Mouse (Mus musculus): ENCODE data around the gene Nav1. TPM values are rescaled to one million over a fixed set of nuclear protein-coding genes. Genes with fewer than 3 reads are reported as not detected.

The Nav1 gene
- total RNA-seq, 2 experiments from 2014 or later = 60.3 to 71.2 TPM

- no peak for DNase-seq (ENCODE audit: low spot score in 2 of 2)
- no peak for TF ChIP-seq CTCF (conservative IDR thresholded peaks at IDR 0.05)
- no peak overlapping the region for H3K4me3 ChIP-seq
- no peak overlapping the region for H3K27ac ChIP-seq
Observed at GRCm38 (mm10) chr1:135532383-135532782, 74.7 kb downstream of the Nav1 start.

GRCm38 (mm10) chr1:135531981-135532380 lies 75.1 kb downstream of the Nav1 start:
- DNase-seq (ENCODE audit: low spot score in 2 of 2) = no peak
- H3K4me3 ChIP-seq = no peak overlapping the region
- TF ChIP-seq CTCF (conservative IDR thresholded peaks at IDR 0.05) = no peak
- no peak overlapping the region for H3K27ac ChIP-seq

- no peak for DNase-seq (ENCODE audit: low spot score in 2 of 2)
- TF ChIP-seq CTCF (conservative IDR thresholded peaks at IDR 0.05) = no peak
- Histone ChIP-seq H3K4me3 (no peak overlapping the region), H3K27ac (peak overlapping the region; percentile 46; the same call in 1 of the 2 replicates)
Observed at GRCm38 (mm10) chr1:135531081-135531480, 76.0 kb downstream of the Nav1 start.

GRCm38 (mm10) chr1:135524518-135524860 lies 82.6 kb downstream of the Nav1 start:
- no peak overlapping the region for H3K4me3 ChIP-seq

GRCm38 (mm10) chr1:135523780-135524517 lies 83.1 kb downstream of the Nav1 start:
- DNase-seq (ENCODE audit: low spot score in 2 of 2) = no peak
- Histone ChIP-seq H3K4me3 (no peak overlapping the region), H3K27ac (no peak overlapping the region)
- TF ChIP-seq CTCF (conservative IDR thresholded peaks at IDR 0.05) = no peak

More at GRCm38 (mm10) chr1:135524518-135524860, 82.6 kb downstream of the Nav1 start:
- DNase-seq (ENCODE audit: low spot score in 2 of 2) = no peak
- no peak overlapping the region for H3K27ac ChIP-seq
- TF ChIP-seq CTCF (conservative IDR thresholded peaks at IDR 0.05) = no peak

GRCm38 (mm10) chr1:135523344-135523743 lies 83.8 kb downstream of the Nav1 start:
- Histone ChIP-seq H3K27ac (no peak overlapping the region), H3K4me3 (no peak overlapping the region)
- DNase-seq (ENCODE audit: low spot score in 2 of 2) = no peak
- no peak for TF ChIP-seq CTCF (conservative IDR thresholded peaks at IDR 0.05)

- Histone ChIP-seq H3K27ac (no peak overlapping the region), H3K4me3 (no peak overlapping the region)
- DNase-seq (ENCODE audit: low spot score in 2 of 2) = no peak
- no peak for TF ChIP-seq CTCF (conservative IDR thresholded peaks at IDR 0.05)
Observed at GRCm38 (mm10) chr1:135520550-135521168, 86.4 kb downstream of the Nav1 start.

- no peak overlapping the region for H3K27ac ChIP-seq
- no peak for TF ChIP-seq CTCF (conservative IDR thresholded peaks at IDR 0.05)
- DNase-seq (ENCODE audit: low spot score in 2 of 2) = peak; percentile 37 to 68
- no peak overlapping the region for H3K4me3 ChIP-seq
Observed at GRCm38 (mm10) chr1:135518661-135519060, 88.4 kb downstream of the Nav1 start.

GRCm38 (mm10) chr1:135517469-135517868 lies 89.6 kb downstream of the Nav1 start:
- no peak overlapping the region for H3K27ac ChIP-seq
- H3K4me3 ChIP-seq = no peak overlapping the region
- no peak for TF ChIP-seq CTCF (conservative IDR thresholded peaks at IDR 0.05)
- DNase-seq (ENCODE audit: low spot score in 2 of 2) = no peak

GRCm38 (mm10) chr1:135516511-135517305 lies 90.4 kb downstream of the Nav1 start:
- Histone ChIP-seq H3K4me3 (no peak overlapping the region), H3K27ac (0 out of 2 replicates have a peak overlapping the region, but pooled peaks have one; percentile 11)
- TF ChIP-seq CTCF (conservative IDR thresholded peaks at IDR 0.05) = no peak
- DNase-seq (ENCODE audit: low spot score in 2 of 2) = no peak

- no peak for DNase-seq (ENCODE audit: low spot score in 2 of 2)
- no peak overlapping the region for H3K4me3 ChIP-seq
Observed at GRCm38 (mm10) chr1:135515633-135516238, 91.4 kb downstream of the Nav1 start.

GRCm38 (mm10) chr1:135514913-135515632 lies 92.0 kb downstream of the Nav1 start:
- no peak overlapping the region for H3K4me3 ChIP-seq
- H3K27ac ChIP-seq = peak overlapping the region; percentile 46; the same call in 1 of the 2 replicates
- DNase-seq (ENCODE audit: low spot score in 2 of 2) = no peak
- no peak for TF ChIP-seq CTCF (conservative IDR thresholded peaks at IDR 0.05)

More at GRCm38 (mm10) chr1:135515633-135516238, 91.4 kb downstream of the Nav1 start:
- peak overlapping the region; percentile 46; the same call in 1 of the 2 replicates for H3K27ac ChIP-seq
- TF ChIP-seq CTCF (conservative IDR thresholded peaks at IDR 0.05) = no peak

Measured in layer of hippocampus, adult 2 months (tissue).